Mouse (Mus musculus) cerebral cortex, adult 2 months (tissue): ENCODE measurements around the gene Taar8b.

Experiments
- WGBS: fragments of 180-500 bp; shearing (Covaris S2); methylation state at CpG from one replicate; pipeline ENCODE4 v1.1.7; 2018; 5-methylcytosine and 5-hydroxymethylcytosine counted together

Taar8b gene

GRCm38 (mm10) chr10:24092194-24092593 lies at the start of gene Taar8b:
TSS of gene Taar8b (minus strand) at chr10:24092294.
- WGBS: 63% methylated on average over 2 of the region's 2 CpGs

GRCm38 (mm10) chr10:24138623-24139261 lies 46.6 kb upstream of the Taar8b start:
- 85% methylated on average over 2 of the region's 2 CpGs for WGBS

DNA sequence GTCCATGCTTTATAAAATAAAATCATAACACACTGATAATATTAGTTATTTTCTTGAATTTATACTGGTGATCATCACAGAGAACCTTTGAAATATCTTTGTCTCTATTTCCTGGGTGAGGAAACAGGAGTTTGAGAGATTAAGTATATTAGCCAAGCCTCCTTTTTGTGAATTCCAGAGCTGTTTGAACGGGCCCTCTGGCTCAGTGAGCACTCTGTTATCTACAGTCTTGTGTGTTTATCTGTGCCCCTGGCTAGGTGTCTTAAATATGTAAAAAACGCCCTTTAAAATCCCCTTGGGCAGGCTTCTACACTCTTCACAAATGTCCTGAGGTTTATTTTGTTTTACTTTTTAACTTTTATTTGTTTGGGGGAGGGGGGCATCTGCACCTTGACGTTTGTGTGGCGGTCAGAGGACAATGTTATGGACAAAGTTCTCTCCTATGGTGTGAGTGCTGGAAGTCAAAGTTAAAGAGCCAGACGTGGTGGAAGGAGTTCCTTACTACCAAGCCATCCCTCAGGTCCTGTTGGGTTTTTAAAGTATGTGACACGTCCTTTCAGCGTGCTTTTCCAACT lies 42.1 kb upstream of the Taar8b start:
- 75% methylated on average over 7 of the region's 7 CpGs for WGBS

DNA sequence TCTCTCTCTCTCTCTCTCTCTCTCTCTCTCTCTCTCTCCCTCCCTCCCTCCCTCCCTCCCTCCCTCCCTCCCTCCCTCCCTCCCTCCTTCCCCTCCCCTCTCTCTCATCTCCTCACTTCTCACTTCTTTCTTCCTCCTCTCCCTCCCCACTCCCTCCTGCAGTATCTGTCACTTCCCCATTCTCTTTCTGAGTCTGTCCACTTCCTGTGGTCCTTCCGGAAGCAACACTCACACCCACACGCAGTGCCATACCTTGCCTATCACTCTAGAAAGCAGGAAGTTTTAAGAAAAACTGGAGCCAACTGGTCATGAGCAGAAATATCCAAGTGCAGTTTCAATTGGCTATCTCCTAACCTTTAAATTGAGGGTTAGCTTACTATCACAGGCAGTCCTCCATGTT lies 41.0 kb upstream of the Taar8b start:
- WGBS: 59% methylated on average over 2 of the region's 2 CpGs

DNA sequence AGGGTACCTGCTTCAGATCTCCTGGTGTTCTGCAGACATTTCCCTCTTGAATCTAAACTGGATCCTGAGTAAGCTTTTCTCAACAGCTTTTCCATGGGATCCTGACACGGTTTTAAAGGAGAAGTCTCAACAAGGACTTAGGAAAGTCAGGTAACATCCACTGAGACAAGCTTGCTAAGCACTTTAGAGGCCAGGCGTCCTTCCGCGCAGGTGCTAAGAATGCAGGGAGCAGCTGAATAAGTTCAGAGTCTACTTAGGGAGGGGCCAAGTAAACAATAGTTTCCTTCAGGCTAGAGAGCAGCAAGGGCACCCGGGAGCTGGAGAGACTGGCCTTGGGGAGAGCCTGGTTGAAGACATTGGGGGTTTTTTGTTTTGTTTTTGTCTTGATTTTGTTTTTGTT lies 40.2 kb upstream of the Taar8b start:
- WGBS: 17% methylated on average over 5 of the region's 5 CpGs

- WGBS: 17% methylated on average over 9 of the region's 9 CpGs
Observed at GRCm38 (mm10) chr10:24131451-24132262, 39.6 kb upstream of the Taar8b start.

GRCm38 (mm10) chr10:24111116-24111778 lies 19.2 kb upstream of the Taar8b start:
- 50% methylated on average over 6 of the region's 6 CpGs for WGBS

DNA sequence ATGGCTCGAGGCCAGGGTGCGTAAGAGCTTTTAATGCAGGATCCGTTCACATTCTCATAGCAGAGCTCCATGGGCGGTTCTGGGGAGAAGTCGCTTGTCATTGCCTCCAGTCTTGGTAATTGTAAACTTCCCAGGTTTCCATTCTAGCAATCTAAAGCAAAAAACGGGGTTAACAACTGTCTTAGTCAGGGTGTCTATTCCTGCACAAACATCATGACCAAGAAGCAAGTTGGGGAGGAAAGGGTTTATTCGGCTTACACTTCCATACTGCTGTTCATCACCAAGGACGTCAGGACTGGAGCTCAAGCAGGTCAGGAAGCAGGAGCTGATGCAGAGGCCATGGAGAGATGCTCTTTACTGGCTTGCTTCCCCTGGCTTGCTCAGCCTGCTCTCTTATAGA lies 17.3 kb upstream of the Taar8b start, which contains the start of gene Taar9:
Gene Taar9, minus strand, starts transcription at position 101 of the 400 bp plus-strand sequence.
- WGBS: 85% methylated on average over 8 of the region's 8 CpGs

DNA sequence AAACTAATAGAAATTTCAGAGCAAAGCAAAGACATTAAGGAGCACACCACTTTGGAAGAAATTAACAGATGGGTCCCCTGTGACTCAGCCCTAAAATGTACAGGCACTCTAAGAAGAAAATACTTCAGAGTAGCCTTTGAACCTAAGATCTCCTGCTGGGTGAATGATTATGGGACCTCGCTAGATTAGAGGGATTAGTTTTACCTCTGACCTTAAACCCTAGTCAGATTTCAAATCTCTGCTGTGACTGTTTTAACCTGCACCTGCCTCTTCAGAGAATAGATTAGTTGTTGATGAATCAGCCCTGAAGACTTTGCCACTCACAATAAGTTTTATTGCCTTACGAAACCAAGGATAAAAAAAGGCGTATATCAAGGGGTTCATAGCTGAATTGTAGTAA lies 16.1 kb upstream of the Taar8b start:
- 80% methylated on average over 3 of the region's 3 CpGs for WGBS

DNA sequence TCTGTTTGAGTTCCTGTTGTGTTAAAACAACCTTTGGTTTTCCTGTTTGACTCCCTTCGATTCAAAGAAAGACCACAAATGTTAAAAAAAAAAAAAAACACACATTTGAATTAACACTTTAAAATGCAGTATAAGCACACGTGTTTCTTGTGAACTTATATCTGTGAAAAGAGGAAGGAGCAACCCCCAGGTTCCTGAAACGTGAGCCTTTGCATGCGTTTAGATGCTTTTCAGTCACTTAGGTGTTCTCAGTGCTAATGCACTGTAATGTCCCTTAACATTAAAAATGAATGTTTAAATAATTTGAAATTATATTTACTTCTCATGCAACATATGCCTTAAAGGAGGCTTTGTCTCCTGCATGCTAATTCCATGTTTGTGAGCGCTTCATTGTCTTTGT lies 15.7 kb upstream of the Taar8b start:
- 69% methylated on average over 5 of the region's 5 CpGs for WGBS

GRCm38 (mm10) chr10:24103299-24103698 lies 11.2 kb upstream of the Taar8b start:
- WGBS: 66% methylated on average over 1 of the region's 1 CpGs

DNA sequence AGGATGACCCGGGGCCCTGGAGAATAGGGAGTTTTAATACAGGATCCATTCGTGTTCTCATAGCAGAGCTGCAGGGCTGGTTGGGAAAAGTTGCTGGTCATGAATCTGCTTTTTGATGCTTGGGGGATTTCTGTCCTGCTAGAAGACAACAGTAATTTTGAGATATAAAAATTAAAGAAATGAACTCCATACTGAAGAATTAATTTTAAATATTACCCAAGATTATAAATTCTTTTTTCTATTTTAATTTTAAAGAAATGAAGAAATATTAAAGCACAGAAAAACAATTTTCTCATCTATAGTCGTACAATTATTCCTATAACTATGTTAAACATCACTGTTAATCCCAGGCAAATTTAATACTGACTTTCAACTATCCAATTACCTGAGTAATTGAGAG lies 9.7 kb upstream of the Taar8b start, which contains the start of gene Taar8c:
Gene Taar8c, minus strand, starts transcription at position 101 of the 400 bp plus-strand sequence.
- WGBS: 85% methylated on average over 1 of the region's 3 CpGs

- WGBS: 65% methylated on average over 2 of the region's 2 CpGs
Observed at GRCm38 (mm10) chr10:24097010-24097409, 4.9 kb upstream of the Taar8b start.

DNA sequence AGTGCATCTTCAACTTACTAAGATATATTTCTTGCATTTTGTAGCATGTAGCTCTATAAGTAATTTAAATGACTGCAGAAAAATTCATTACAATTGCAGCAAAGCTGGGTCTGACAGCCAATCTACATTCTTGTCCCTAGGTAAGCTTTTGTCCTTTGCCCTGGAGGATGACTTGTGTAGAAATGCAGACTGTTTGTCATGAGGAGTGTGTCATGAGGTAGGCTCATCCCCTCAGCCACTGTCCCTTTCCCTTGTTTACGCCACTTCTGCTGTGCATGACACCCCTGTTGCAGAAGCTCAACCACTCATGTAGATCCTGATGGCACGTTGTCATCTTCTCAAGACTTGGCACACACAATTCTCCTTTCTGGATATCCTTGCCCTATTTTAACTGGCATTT lies 4.9 kb downstream of the Taar8b start:
- WGBS: 81% methylated on average over 2 of the region's 2 CpGs

GRCm38 (mm10) chr10:24086555-24086954 lies 5.5 kb downstream of the Taar8b start:
- WGBS: 75% methylated on average over 5 of the region's 5 CpGs

DNA sequence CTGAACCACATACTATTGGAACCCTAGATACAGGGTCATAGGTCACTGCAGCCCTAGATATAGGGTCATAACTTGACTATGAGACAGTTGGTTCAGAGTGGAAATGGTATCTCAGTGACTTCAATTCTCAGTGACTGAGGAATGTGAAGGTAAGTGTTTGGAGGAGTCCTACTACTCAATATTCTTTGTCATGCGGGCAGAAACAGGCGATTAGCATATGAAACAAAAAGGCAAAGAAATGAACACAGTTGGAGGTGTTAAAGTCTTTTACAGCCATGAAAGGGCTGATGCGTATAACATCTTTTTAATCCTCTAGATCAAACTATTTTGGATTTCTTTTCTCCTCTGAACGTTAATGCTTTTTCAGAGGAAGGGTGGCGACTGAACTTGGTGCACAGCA lies 6.2 kb downstream of the Taar8b start:
- WGBS: 66% methylated on average over 5 of the region's 5 CpGs

DNA sequence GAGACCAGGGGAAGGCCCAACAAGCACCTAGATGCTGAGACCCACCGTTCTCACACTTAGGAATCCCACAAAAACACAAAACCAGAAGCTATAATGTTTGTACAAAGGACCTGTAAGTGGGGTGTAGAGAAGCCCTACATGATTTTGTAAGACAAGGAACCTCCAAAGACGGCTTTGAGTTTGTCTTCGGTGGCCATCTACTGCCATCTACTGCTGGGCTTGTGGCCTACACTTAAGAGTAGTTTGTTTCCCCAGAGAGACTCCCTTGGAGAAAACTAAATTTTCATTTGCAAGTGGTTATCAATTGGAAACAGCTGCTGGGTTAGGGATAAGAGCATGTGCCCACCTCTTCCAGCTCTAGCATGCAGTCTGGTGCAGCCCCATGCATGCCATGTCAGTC lies 11.9 kb downstream of the Taar8b start:
- WGBS: 39% methylated on average over 3 of the region's 3 CpGs

DNA sequence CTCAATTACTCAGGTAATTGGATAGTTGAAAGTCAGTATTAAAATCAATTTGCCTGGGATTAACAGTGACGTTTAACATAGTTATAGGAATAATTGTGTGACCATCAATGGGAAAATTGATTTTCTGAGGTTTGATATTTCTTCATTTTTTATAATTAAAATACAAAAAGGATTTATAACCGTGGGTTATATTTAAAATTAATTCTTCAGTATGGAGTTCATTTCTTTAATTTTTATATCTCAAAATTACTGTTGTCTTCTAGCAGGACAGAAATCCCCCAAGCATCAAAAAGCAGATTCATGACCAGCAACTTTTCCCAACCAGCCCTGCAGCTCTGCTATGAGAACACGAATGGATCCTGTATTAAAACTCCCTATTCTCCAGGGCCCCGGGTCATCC lies 15.9 kb downstream of the Taar8b start, which contains the start of gene Taar8a:
Gene Taar8a, plus strand, starts transcription at position 301 of the 400 bp plus-strand sequence.
- WGBS: 90% methylated on average over 2 of the region's 4 CpGs

DNA sequence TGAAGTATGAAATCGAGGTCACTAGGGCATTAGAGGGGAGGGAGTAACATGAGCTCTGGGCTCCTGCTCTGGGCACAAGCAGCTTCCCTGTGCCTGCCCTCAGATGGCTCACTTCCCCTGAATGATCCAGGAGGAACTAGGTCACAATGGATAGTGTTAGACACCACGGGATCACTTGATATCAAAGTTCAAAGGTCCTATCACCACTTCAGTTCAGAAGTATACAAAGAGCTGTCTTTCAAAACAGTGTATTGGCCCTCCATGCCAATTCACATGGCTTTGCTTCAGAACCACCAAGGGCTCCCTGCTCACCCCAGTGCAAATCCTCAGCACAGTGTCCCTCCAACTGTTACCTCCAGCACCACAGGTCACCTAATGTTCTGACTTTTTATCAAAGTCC lies 17.3 kb downstream of the Taar8b start:
- 44% methylated on average over 2 of the region's 2 CpGs for WGBS

DNA sequence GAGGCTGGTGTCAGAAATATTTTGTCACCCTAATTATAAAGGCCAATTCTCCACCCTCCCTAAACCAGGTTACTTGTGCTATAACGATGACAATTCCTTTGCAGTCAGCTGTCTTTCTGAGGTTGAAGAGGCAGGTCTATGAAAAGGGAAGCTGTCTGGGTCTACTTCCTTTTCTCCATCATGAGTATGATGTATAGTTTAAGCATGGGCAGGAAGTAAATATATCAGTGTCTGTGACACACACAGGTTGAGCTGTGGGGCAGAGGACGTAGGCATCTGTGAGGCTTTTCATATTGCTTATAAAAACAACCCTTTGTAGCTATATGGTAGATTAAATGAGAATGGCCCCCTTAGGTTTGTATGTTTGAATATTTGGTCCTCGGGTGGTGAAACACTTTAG lies 33.1 kb downstream of the Taar8b start:
- WGBS: 83% methylated on average over 3 of the region's 3 CpGs

DNA sequence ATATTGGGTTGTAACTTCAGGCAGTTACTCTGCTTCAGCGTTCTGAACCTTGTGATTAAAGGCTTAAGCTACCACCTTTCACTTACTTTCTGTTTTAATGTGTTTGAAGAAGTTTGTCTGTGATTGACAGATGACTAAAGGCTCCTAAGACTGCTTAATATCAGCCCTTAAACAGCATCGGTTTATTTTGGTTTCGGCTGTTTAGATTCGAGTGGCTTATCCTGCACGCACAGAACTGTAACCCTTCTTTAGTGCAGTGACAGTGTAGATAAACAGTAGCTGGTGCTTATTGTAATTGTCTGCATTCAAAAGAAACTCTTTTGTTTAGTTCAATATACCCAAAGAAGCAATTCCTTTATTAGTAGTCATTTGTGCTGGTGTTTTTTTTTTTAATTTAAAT lies 40.1 kb downstream of the Taar8b start:
- WGBS: 72% methylated on average over 5 of the region's 5 CpGs

DNA sequence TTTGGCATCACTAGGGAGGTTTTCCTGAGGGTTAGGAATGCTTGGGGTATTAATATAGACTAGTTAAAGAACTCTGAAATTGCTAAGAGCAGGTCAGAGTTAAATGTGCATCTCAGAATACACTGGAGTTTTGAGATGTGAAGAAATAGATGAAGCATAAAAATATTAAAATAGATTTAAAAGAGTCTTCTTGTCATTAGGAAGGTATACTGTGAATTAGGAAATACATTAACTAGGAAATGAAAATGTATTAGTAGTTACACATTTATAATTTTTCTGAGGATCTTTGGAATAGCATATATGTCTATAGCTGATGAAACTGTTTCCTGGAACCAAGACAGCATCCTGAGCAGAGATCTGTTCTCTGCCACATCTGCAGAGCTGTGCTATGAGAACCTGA lies 42.9 kb downstream of the Taar8b start, which contains the start of gene Taar7f:
Gene Taar7f, plus strand, starts transcription at position 301 of the 400 bp plus-strand sequence.

